Comparison of ENCODE assay signal across 26 mouse cellular contexts in the genomic region with DNA sequence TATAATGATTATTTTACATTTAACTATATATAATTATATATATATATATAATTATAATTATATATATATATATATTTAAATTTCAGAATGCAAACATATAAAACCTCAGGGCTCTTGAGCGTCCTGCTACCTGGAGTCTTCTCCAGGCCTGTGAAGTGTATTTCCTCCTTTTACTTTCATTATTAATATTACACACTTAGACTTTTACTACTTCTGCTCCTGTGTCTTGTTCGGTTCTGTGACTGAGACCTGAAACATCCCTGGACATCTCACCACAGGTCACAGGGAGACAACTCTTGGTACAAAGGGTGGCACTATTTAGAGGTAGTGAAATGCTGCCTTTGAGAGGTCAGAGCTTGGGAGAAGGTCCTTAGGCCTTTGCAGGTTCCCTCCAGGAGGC. TPM values are rescaled to one million over a fixed set of nuclear protein-coding genes. Genes with fewer than 3 reads are reported as not detected.
"Had no signal": no experiment of that assay in that cellular context is flagged by ENCODE, and none has a peak within 500 bp of the region (broad histone marks: within the 10 kb centered on the region; RNA-seq: fewer than 3 reads in every experiment).

No protein-coding gene starts in this region.

- H3K27me3 ChIP-seq: kidney, embryonic 15.5 days; limb, embryonic 12.5 days; limb, embryonic 15.5 days; neural tube, embryonic 12.5 days; neural tube, embryonic 15.5 days had no signal

- H3K4me1 ChIP-seq: kidney, embryonic 15.5 days; limb, embryonic 12.5 days; limb, embryonic 15.5 days; neural tube, embryonic 12.5 days; neural tube, embryonic 15.5 days had no signal

- H3K9ac ChIP-seq: kidney, embryonic 15.5 days; limb, embryonic 12.5 days; limb, embryonic 15.5 days; liver, embryonic 14.5 days; liver, postnatal 0 days; lung, embryonic 14.5 days; neural tube, embryonic 12.5 days; neural tube, embryonic 15.5 days had no signal

- DNase-seq: kidney, adult 11 months; kidney, adult 8-10 months; kidney, postnatal 10 days; kidney, postnatal 36 days; left cerebral cortex, postnatal 4 days; liver, postnatal 0 days; lung, embryonic 14.5 days; midbrain, embryonic 14.5 days; right cerebral cortex, postnatal 4 days; thymus, adult 2 months; thymus, postnatal 36 days had no signal

- H3K36me3 ChIP-seq: kidney, embryonic 15.5 days; limb, embryonic 12.5 days; limb, embryonic 15.5 days; neural tube, embryonic 12.5 days; neural tube, embryonic 15.5 days had no signal

- ATAC-seq: liver, postnatal 0 days; lung, postnatal 0 days had no signal

- H3K4me3 ChIP-seq: kidney, embryonic 15.5 days; limb, embryonic 12.5 days; limb, embryonic 15.5 days; neural tube, embryonic 12.5 days; neural tube, embryonic 15.5 days had no signal

- H3K9me3 ChIP-seq: kidney, embryonic 15.5 days; limb, embryonic 12.5 days; limb, embryonic 15.5 days; neural tube, embryonic 12.5 days; neural tube, embryonic 15.5 days had no signal

- H3K4me2 ChIP-seq: kidney, embryonic 15.5 days; limb, embryonic 12.5 days; limb, embryonic 15.5 days; liver, embryonic 11.5 days; lung, embryonic 14.5 days; midbrain, embryonic 11.5 days; neural tube, embryonic 12.5 days; neural tube, embryonic 15.5 days had no signal

- H3K27ac ChIP-seq: kidney, embryonic 15.5 days; limb, embryonic 12.5 days; limb, embryonic 15.5 days; liver, embryonic 14.5 days; macrophage; neural tube, embryonic 12.5 days; neural tube, embryonic 15.5 days; stomach, postnatal 0 days had no signal

RNA-seq across cellular contexts. Expression of a gene that starts 43.5 kb away (rescaled TPM):
- total RNA-seq: layer of hippocampus, adult 8-10 months; megakaryocyte-erythroid progenitor cell, adult 5-6 weeks had no signal
- polyA plus RNA-seq: limb, embryonic 12.5 days; limb, embryonic 15.5 days; lung, embryonic 14.5 days; lung, postnatal 0 days; macrophage; midbrain, embryonic 11.5 days; neural tube, embryonic 12.5 days; stomach, embryonic 14.5 days; urinary bladder, adult 2 months had no signal

RNA-seq across cellular contexts. Expression of a gene that starts 55.0 kb away (rescaled TPM):
- total RNA-seq: megakaryocyte-erythroid progenitor cell, adult 5-6 weeks had no signal
